Mouse (Mus musculus): Measurements from ENCODE around the gene Gm17359. TPM values are rescaled to one million over a fixed set of nuclear protein-coding genes. Genes with fewer than 3 reads are reported as not detected.

The Gm17359 gene
- not detected in 2 replicates for total RNA-seq (2014; rRNA removed)
- not detected in 2 replicates for polyA plus RNA-seq (2015; fragmentation: Nextera tagmentation; extraction: Ambion mirVana)

DNA sequence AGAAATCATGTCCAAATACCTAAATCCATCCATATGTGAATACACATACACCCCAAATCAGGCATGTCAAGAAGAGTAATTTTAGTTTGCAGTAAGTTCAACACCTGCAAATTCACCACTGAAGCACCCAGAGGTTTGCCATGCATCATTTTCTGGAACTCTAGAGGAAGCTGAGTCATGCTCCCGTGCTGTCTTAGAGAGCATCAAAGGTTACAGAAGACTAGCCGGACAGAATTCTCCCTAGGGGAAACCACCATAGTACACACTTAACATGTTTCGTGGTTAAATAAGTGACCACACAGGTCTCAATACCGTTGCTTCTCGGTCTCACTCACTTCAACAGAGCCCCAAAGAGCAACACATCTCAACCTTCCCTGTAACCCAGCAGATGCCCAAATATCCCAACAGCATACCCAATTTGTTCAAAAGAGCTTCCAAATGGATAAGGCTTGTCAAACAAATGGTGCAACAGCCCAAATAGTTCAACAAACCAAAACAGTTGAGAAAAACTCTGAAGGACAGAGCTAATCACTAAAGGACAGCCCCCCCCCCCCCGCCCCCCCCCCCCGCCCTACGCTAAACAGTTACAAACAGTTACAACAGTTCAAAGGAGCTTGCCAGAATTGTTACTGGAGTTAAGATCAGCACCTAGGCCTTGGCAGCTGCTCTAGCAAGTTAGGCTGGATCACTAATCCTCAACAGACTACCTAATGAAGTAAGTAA lies at the start of gene Gm17359:
Gene Gm17359 (plus strand): TSS at position 618 of the 723 bp plus-strand sequence.
- H3K9me3 ChIP-seq (ENCODE audit: low read length) = no peaks in the 10 kb centered on the region
- 83% methylated on average over 6 of the region's 8 CpGs for WGBS

DNA sequence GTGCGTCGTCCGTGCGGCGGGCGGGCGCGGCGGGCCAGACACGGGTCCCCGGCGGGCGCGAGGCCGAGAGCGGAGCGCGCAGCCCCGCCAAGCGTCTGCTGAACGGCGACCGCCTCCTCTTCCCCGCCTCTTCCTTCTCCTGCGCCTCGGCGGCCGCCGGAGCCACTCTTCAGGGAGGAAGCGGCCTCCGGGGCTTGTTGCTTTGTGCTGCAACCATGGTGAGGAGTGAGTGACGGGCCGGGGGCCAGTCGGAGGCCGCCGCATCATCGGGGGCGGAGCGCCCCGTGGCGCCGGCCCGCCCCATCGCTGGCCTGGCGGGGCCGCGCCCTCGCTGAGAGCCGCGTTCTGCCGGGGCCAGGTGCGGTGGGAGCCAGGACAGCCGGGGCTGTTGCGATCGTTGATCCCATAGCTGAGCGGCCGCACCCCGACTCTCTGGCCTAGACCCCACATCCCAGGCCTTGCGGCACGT lies 49.3 kb upstream of the Gm17359 start:
- Histone ChIP-seq H3K36me3 (ENCODE audit: insufficient read depth) (no peaks in the 10 kb centered on the region), H3K9ac (peak overlapping the region; percentile 83), H3K9me3 (ENCODE audit: low read length) (no peaks in the 10 kb centered on the region), H3K4me2 (ENCODE audit: low read depth) (peak overlapping the region; percentile 90), H3K27me3 (ENCODE audit: insufficient read depth, low read length) (no peaks in the 10 kb centered on the region), H3K27ac (ENCODE audit: low read depth, low read length) (peak overlapping the region; percentile 95), H3K4me1 (ENCODE audit: insufficient read depth) (peaks cover 14% of the 10 kb centered on the region), H3K4me3 (ENCODE audit: low read depth, low read length) (peak overlapping the region; percentile 98)
- WGBS = 6% methylated on average over 46 of the region's 60 CpGs
- peak; percentile 93 for DNase-seq
- peak; percentile 98 for ATAC-seq
- no peak for TF ChIP-seq CTCF (IDR thresholded peaks at IDR 0.05; ENCODE audit: low read depth)

More for the DNA sequence above, at the start of gene Gm17359:
- Histone ChIP-seq H3K36me3 (ENCODE audit: insufficient read depth) (no peaks in the 10 kb centered on the region), H3K9ac (no peak within 1 kb of the TSS), H3K4me1 (ENCODE audit: insufficient read depth) (no peaks in the 10 kb centered on the region), H3K4me2 (ENCODE audit: low read depth) (no peak within 1 kb of the TSS), H3K4me3 (ENCODE audit: low read depth, low read length) (no peak within 1 kb of the TSS), H3K27me3 (ENCODE audit: insufficient read depth, low read length) (no peaks in the 10 kb centered on the region; the same call in 1 of the 2 replicates), H3K27ac (ENCODE audit: low read depth, low read length) (no peak within 1 kb of the TSS)
- TF ChIP-seq CTCF (IDR thresholded peaks at IDR 0.05; ENCODE audit: low read depth) = no peak
- no peak for ATAC-seq
- no peak for DNase-seq

DNA sequence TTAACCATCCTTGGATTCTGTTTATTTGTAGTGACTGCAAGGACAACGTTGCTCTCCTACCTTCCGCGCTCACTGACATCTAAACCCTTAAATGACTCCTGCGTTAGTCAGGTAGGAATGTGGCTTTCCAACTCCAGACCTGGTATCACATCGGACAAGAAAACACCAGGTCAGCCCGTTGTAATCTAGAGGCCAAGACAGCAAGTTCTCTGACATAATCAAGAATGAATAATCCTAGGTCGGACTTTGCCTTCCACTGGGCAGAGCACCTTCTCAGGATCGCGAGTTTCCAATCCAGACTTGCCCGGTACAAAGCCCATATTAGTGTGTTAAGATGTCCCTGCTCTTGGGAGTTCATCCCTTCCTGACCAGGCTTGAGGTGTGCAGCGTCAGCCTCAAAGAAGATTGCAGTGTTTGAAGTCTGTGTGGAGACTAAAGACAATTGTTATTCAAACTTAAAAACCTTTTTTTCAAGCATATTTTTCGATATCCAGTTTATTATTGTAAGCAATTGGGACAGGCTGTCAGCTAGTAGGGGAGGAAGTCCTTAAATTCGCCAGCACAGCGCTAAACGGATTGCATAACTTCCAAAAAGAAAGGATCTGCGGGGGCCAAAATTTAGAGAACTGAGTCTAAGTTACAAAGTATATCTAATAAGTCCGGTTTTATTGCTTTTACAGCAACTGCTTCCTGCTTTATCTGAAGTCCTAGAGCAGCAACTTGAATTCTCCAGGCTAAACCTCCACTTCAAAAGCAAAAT lies 48.6 kb upstream of the Gm17359 start:
- ATAC-seq (no peak), DNase-seq (peak; percentile 19)
- peak overlapping the region; percentile 90 for H3K4me2 ChIP-seq (ENCODE audit: low read depth)
- 16% methylated on average over 17 of the region's 17 CpGs for WGBS
- H3K4me3 ChIP-seq (ENCODE audit: low read depth, low read length) = peak overlapping the region; percentile 98
- H3K36me3 ChIP-seq (ENCODE audit: insufficient read depth) = no peaks in the 10 kb centered on the region
- H3K9me3 ChIP-seq (ENCODE audit: low read length) = no peaks in the 10 kb centered on the region
- H3K4me1 ChIP-seq (ENCODE audit: insufficient read depth) = peaks cover 14% of the 10 kb centered on the region
- TF ChIP-seq CTCF (IDR thresholded peaks at IDR 0.05; ENCODE audit: low read depth) = no peak
- peak overlapping the region; percentile 95 for H3K27ac ChIP-seq (ENCODE audit: low read depth, low read length)
- H3K27me3 ChIP-seq (ENCODE audit: insufficient read depth, low read length) = no peaks in the 10 kb centered on the region
- peak overlapping the region; percentile 83 for H3K9ac ChIP-seq

DNA sequence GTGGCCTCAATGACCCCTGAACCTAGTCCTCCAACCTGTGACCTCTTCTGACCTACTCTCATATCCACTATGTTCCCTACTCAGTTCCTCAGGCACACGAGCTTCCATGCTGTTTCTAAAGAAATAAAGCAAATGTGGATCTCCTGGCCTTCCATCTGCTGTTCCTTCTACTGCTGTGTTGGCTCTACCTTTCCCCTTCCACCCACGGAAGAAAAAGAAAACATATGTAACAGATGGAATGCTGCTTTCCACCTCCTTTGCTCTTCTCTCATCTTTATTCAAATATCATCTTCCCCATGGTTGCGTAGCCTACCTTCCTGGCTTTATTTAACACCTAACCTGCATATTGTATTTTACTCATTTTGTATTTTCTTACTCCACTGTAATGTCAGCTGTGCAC lies 47.4 kb upstream of the Gm17359 start:
- DNase-seq = no peak
- no peak for ATAC-seq
- WGBS = 71% methylated on average over 3 of the region's 3 CpGs
- H3K9me3 ChIP-seq (ENCODE audit: low read length) = no peaks in the 10 kb centered on the region
- H3K36me3 ChIP-seq (ENCODE audit: insufficient read depth) = no peaks in the 10 kb centered on the region
- no peaks in the 10 kb centered on the region for H3K27me3 ChIP-seq (ENCODE audit: insufficient read depth, low read length)
- H3K27ac ChIP-seq (ENCODE audit: low read depth, low read length) = no peak overlapping the region
- no peak overlapping the region for H3K4me3 ChIP-seq (ENCODE audit: low read depth, low read length)
- no peak for TF ChIP-seq CTCF (IDR thresholded peaks at IDR 0.05; ENCODE audit: low read depth)
- peaks cover 5% of the 10 kb centered on the region; the same call in 1 of the 2 replicates for H3K4me1 ChIP-seq (ENCODE audit: insufficient read depth)
- no peak overlapping the region for H3K9ac ChIP-seq
- H3K4me2 ChIP-seq (ENCODE audit: low read depth) = no peak overlapping the region

DNA sequence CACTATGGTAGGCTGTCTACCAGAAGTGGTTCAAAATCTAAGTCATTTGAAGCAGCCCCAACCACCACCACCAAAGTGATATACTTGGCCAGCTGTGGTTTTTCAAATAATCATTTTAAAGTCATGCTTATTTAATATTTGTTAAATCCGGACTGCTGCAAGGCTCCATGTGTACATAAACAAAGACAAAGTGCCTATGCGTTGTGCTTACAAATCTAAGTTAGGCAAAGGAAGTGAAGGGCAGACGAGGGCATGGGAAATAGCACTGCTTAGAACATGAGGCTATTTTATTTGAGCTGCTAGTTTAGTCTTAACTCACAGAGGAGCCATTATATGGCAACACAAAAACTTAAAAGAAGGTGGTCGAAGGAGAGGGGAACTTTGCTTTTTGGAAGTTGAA lies 43.4 kb upstream of the Gm17359 start:
- no peak for TF ChIP-seq CTCF (IDR thresholded peaks at IDR 0.05; ENCODE audit: low read depth)
- 55% methylated on average over 4 of the region's 4 CpGs for WGBS
- Histone ChIP-seq H3K9ac (no peak overlapping the region), H3K36me3 (ENCODE audit: insufficient read depth) (no peaks in the 10 kb centered on the region), H3K4me1 (ENCODE audit: insufficient read depth) (no peaks in the 10 kb centered on the region), H3K27me3 (ENCODE audit: insufficient read depth, low read length) (no peaks in the 10 kb centered on the region), H3K27ac (ENCODE audit: low read depth, low read length) (no peak overlapping the region), H3K4me2 (ENCODE audit: low read depth) (no peak overlapping the region), H3K4me3 (ENCODE audit: low read depth, low read length) (no peak overlapping the region), H3K9me3 (ENCODE audit: low read length) (no peaks in the 10 kb centered on the region)
- ATAC-seq (no peak), DNase-seq (no peak)

DNA sequence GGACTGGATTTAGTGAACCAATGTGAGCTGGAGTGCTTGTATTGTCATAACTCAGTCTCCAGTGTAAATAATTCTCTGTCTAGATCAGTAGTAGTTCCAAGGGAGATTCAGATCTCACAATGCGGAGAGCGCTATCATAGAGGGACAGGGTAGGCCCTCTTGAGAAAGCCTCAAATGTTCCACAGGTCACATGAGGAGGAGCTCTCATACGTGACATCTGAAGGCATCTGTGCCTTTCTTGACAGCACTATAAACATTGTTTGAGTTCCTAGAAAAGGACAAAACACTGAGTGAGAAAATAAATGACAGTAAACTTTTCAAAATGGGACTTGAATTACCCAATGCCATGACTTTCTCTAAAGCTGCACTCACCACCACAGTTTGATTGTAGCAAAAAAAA lies 41.8 kb upstream of the Gm17359 start:
- H3K36me3 ChIP-seq (ENCODE audit: insufficient read depth) = no peaks in the 10 kb centered on the region
- H3K9ac ChIP-seq = no peak overlapping the region
- whole genome bisulfite sequencing = 90% methylated on average over 3 of the region's 3 CpGs
- H3K4me2 ChIP-seq (ENCODE audit: low read depth) = no peak overlapping the region
- no peaks in the 10 kb centered on the region for H3K27me3 ChIP-seq (ENCODE audit: insufficient read depth, low read length)
- H3K4me1 ChIP-seq (ENCODE audit: insufficient read depth) = no peaks in the 10 kb centered on the region
- no peak overlapping the region for H3K4me3 ChIP-seq (ENCODE audit: low read depth, low read length)
- no peak overlapping the region for H3K27ac ChIP-seq (ENCODE audit: low read depth, low read length)
- ATAC-seq (no peak), DNase-seq (no peak)
- no peaks in the 10 kb centered on the region for H3K9me3 ChIP-seq (ENCODE audit: low read length)
- no peak for TF ChIP-seq CTCF (IDR thresholded peaks at IDR 0.05; ENCODE audit: low read depth)

DNA sequence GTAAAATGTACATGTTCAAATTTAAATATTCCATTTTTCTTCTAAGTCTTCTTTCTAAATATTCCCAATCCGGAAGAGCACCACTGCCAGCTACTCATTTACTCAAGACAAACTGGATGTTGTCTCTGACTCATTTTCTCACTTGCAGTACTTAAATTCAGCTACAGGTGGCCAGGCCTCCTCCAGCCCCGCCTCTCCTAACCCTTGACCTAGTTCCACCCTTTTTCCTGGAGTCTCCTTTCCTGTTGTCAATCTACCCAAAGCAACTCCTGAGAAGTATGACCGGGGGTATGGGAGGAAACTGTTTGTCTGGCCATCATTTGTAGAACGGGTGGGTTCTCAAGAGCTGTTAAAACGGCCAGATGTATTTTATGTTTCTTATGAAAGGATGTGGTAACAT lies 40.4 kb upstream of the Gm17359 start:
- H3K4me3 ChIP-seq (ENCODE audit: low read depth, low read length) = no peak overlapping the region
- no peak for TF ChIP-seq CTCF (IDR thresholded peaks at IDR 0.05; ENCODE audit: low read depth)
- H3K4me1 ChIP-seq (ENCODE audit: insufficient read depth) = no peaks in the 10 kb centered on the region
- H3K4me2 ChIP-seq (ENCODE audit: low read depth) = no peak overlapping the region
- DNase-seq (no peak), ATAC-seq (no peak)
- 70% methylated on average over 5 of the region's 5 CpGs for WGBS
- H3K27ac ChIP-seq (ENCODE audit: low read depth, low read length) = no peak overlapping the region
- no peak overlapping the region for H3K9ac ChIP-seq
- H3K27me3 ChIP-seq (ENCODE audit: insufficient read depth, low read length) = no peaks in the 10 kb centered on the region
- H3K36me3 ChIP-seq (ENCODE audit: insufficient read depth) = no peaks in the 10 kb centered on the region
- H3K9me3 ChIP-seq (ENCODE audit: low read length) = no peaks in the 10 kb centered on the region
